Mouse (Mus musculus) thymus, adult 2 months (tissue): ENCODE results near the gene Stag1.

ENCODE experiments used
- CTCF ChIP-seq: fragments of 200-500 bp; IDR thresholded peaks from 2 replicates; pipeline ENCODE4 v1.5.1; 2012; ENCODE audit warnings: mild to moderate bottlenecking, control low read depth, low read length, moderate library complexity, borderline replicate concordance; ENCODE audit not compliant: control insufficient read depth, poor library complexity, insufficient read depth; ENCODE audit errors: extremely low read depth
- POLR2A ChIP-seq: fragments of 200-500 bp; IDR thresholded peaks from 2 replicates; pipeline ENCODE4 v1.6.1; 2012; ENCODE audit warnings: mild to moderate bottlenecking, low read length, control low read depth, moderate library complexity; ENCODE audit not compliant: control insufficient read depth, poor library complexity, insufficient read depth; ENCODE audit errors: extremely low read depth

GRCm38 (mm10) chr9:101005866-101006265 lies 408.3 kb downstream of the Stag1 start:
- no peak for TF ChIP-seq POLR2A
- no peak for TF ChIP-seq CTCF
